Mouse (Mus musculus) T-cell, adult 2 months (primary cell): ENCODE measurements around the gene Spty2d1.
"Not testable (repeated sequence)": the region's sequence is repeated elsewhere in the genome, so short reads cannot be mapped to it uniquely, and the experiment has no call there.

Experiments used
- DNase-seq: peaks from one replicate; pipeline ENCODE4 v3.0.0; 2022; ENCODE audit warnings: low spot score

The Spty2d1 gene

DNA sequence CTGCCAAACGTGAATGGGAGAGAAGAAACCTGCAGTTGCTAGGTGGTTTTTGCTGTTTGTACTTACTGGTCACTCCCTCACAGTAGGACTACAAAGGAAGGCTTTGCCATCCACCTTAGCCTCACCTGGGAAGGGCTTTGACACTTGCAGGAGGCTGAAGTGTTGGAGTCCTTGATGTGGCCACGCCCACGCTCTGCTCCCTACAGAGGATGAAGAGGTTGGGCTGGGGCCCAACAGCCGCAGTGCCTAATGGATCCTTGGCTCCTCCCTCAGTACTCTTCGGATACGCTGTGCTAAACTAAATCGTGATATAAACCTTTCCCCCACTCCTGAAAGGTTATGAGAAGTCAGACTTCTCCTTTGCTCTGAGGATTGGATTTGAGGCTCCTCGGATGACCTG, 12.7 kb upstream of the Spty2d1 start:
- DNase-seq, result no peak

DNA sequence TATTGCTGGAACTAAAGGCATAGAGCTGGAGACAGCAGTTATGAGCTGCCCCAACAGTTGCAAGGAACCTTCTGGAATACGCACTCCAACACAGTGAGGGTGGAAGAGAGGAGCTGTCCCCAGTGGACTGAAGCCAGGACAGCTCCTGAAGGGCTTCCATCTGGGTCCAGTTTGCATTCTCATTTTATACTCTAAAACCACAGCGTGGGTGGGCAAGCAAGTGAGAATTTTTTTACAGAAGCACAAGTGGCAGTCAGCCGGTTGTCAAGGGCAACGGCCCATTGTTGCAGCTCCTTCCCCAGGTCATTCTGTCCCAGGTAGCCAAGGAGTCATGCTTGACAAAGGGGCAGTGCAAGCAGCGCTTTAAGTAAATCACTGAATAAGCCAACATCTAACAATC, 11.4 kb upstream of the Spty2d1 start:
- no peak for DNase-seq

DNA sequence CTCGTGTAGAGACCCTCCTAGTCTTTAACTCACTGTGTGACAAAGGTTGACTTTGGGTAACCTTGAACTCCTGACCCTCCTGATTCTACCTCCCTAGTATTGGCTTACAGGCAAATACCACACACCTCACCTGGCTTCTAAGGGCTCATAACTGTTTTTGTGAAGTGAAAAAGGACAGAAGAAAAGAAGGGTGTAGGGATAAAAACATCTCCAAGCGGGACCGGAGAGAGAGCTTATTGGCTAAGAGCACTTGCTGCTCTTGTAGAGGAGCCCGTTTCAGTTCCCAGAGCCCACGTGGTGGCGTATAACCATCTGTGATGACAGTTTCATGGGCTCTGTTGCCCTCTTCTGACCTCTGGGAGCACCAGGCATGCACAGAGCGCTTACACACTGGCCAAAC, 8.9 kb upstream of the Spty2d1 start:
- no peak for DNase-seq

DNA sequence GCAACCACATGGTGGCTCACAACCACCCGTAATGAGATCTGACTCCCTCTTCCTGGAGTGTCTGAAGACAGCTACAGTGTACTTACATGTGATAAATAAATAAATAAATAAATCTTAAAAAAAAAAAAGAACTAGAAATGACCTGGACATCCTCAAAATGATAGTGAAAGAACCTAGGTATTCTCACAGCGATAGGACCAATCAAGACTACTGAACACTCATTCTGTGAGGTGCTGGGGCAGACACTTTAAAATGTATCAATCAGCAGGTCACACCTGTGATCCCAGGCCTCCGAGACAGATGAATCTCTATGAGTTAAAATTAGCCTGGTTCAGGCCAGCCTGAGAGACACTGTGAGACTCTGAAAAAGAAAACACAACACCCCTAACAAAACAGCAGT, 8.4 kb upstream of the Spty2d1 start:
- DNase-seq, result no peak

DNA sequence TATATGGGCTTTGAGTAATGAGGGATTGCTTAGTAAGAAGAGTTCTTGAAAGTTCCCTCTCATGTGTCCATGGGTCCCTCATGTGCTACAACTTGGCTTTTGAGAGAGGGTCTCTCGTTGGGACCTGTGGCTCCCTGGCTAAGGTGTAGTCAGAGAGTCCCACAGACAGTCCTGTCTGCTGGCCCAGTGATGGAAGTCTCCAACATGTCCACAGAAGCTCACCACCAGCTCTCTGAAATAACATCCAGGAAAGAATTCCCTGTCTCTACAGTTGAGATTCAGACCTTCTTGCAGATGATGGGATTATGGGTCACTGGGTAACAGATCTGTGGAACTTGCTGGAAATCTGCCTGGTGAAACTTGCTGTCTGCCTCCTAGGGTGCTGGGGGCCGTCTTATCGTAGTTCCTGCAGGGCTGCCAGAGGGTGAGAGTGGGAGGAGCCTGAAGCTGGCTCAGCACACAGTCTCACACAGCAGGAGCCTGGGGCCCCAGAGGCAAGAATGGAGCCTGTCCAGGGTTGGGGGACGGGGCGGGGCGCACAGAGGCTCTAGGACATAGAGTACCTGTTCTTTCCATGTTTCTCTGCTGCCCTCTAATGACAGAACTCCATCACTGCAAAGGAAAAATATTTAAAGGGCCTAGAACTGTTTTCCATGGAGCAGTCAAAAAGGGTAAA, 7.3 kb upstream of the Spty2d1 start:
- DNase-seq, result peak; percentile 66

DNA sequence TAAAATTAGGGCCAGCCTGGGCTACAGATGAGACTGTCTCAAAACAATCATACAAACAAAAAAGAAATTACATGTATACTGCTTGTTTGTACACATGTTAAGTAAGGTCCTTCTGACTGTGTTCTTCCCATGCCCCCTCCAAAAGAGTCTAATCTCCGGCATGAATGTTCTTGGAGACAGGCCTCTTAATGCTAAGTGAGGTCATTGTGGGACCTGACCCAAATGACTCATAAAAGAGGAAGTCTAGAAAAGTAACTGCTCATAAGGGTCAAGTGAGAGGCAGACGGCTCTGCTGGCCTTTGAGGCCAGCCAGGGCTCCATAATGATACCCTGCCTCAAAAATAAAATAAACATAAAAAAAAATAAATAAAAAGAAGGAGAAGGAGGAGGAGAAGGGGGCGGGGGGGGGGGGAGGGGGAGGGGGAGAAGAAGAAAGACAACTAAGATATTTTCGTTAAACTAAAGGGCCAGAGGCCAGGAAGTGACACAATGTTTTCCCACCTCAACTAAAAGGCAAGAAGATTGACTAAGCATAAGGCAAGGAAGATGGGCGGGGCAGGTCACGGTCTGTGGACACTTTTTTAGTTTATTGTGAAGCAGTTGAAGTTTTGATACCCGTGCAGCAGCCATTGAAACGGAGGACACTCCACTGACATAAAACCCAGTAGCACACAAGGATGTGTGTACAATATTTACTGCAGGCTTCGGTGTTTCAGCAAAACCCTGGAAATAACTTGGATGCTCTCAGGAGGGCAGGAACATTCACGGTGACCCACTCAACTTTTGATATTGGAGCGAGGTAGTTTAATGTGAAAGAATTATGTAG, 6.6 kb upstream of the Spty2d1 start:
- no peak for DNase-seq

DNA sequence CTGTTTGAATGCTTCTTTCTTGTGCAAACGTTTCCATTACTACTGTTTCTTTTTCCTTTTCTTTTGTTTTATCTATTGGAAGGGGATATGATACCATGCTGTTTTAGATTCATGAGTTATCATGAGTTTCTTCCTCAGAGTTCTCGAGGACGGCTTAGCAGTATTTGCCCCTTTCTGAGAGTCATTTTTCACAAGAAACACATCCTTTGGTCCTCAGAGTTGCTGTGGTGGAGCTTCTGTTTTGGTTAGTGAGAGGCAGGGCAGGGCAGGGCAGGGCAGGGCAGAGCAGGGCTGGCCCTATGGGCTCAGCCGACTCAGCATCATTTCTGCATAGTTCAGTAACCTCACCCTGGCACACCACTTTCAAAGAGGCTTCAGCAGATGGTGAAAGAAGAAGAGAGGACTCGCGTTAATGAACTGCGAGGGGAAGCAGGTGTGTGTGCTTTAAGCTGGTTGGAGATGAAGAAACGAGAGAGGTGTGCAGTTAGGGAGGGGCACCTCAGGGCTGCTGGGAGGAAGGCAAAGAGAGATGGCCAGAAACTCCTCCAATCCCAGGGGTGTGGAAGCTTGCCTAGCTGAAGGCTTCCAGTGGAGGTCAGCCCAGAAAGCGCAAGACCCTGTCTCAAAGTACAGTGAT, 5.0 kb upstream of the Spty2d1 start:
- DNase-seq, result no peak

DNA sequence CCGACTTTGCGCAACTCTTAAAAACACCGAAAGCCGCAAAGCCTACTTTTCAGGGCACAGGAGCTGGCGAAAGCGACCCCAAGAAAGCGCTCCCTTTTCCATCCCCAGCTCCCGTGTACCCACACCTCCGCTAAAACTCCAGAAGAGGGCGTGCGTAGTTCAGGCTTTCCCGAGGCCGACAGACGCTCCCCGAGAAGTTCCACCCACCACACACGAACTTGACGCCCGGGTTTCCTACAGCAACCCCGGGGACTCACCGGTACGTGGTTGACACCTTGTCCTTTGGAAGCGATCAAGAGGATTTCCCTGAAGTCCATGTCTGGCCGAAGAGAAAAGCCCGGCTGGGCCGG, 418 bp downstream of the Spty2d1 start:
- DNase-seq, result no peak

DNA sequence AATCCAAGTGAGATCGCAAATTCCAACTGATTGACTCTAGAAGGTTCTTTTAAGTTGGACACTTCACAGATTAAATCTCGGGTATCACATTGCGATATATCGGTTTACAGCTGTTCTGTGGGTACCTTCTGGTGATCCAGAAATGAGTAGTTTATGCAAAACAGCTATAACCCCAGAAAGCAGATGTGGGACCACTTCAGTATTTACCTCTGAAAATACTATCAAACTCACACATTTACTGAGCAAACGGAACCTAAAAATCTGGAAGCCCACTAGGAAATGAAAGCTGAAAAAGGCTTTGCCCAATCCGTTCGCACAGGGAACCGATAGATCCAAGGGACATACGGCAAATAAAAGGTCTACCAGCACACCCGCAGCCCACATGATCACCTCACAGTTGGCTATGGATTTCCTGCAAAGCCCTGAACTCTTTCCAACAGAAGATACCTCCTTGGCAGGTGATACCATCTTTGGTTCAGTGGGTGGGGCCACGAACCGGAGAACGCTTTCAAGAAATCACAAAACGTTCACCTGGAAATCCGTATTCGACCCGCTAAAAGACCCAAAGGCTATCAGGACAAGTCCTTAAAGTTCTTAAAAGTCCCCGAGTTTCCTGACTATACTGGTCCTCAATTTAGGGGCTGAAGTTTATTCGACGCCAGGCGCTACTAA, 966 bp downstream of the Spty2d1 start:
- DNase-seq, result peak; percentile 26

DNA sequence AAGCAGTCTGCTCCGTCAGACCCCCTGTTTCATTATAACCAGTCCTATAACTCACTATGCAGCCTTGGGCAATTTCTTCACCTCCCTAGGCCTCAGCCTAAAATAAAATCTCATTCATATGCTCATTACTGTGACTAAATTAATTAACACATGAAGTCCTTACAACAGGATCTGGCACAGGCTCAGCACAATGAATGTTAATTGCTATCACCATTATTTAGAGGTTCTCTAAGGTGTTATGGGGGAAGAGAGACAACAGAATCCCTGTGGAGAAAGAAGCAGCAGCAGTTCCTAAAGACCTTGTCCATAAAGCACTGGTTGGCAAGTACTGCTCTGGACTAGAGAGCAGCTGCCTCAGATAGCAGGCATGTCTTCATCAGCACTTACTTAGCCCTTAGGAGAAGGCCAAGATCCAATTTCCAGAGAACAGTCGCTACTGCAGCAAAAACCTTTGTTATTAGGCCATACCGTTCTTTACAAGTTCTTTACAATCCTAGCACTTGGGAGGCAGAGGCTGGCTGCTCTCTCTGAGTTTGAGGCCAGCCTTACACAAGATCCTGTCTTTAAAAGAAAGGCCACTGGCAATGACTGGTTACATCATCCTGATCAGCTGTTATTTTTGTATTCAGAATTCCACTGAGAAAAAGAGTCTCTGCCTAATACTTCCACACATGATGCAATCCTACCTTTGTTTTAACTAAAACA, 4.6 kb downstream of the Spty2d1 start:
- DNase-seq, result no peak

DNA sequence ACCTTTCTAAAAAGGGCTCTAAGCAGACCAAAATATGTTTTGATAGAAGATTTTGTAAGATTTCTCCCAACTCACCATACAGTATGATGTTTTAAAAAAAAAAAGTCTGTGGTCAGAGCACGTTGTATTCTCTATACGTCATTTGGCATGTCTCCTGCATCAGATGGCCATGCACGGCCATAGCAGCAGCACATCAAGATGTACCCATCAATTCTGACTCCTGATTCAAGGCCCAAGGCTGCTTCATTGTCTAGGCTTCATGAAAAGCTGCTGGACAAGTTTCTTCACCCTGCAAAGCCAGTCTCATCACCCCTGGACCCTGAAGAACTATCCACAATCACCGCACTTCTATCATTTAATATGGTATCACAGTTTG, 6.3 kb downstream of the Spty2d1 start:
- no peak for DNase-seq

DNA sequence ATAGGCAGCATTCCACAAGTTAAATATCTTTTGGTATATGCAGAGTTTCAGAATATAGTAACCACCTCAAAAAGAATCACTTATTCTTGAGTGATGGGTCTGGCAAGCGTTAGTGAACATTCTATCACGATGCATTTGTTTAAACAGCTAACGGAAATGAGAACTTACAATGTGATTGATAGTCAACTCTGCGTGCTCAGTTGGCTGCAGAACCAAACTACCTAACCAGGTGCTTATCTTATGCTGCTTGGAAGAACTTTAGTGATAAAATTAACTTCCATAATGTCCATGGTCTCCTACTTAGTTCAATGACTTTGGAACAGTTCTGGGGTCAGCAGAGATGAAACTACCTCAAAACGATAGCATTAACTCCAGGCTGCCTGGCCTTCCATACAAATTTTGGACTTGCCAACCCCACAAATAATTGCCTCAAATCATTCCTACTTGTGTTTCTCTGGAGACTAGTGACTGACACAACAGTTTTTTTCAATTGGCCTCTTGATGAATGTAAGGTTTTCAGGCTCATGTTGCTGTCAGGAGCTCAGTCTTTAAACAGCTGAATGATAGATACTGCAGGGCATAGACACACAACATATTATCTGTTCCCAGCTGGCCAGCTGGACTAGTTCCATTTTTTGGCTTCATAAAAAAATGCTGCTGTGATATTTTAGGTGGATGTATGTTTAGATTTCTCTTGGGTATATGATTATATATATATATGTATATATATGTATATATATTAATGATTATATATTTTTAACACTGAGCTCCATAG, 6.9 kb downstream of the Spty2d1 start:
- DNase-seq, result no peak

DNA sequence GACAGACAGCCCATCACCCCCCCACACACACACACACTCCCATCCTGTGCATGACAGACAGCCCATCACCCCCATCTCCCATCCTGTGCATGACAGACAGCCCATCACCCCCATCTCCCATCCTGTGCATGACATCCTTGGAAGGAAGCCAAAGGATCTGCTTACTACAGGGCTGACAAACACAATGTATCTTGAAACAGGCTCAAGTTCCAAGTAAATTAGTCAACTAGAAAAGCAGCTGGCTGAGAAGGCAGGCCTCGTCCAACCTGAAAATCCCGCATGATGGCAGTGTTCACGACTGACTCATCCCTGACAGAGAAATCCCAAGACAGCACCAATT, 7.6 kb downstream of the Spty2d1 start:
- DNase-seq, result no peak

DNA sequence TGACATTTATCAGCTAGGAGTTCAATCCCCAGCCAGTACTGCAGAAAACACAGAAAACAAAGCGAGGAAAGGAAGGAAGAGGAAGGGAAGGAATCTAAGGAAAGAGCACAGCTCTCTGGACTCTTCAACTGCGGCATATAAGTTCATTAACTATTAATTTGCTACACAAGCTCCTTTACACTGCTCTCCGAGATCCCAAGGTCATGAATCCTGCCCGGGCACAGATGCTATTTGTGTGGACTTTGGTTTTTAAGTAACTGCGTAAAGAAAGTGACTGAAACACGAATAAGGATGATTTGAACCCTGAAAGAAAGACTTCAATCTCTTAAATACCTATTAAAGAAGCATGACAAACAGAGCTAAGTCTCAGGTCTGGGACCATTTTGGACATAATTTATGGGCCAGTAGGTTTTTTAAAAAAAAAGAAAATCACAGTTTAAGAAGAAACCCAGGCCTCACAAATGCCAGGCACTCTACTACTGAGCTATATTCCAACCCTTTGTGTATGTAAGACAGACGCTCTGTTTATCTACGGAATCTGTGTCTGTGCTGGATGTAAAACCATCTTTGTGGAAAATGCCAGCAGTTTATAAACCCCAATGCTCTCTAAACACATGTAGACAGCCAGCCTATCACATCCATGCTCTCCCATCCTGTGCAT, 8.1 kb downstream of the Spty2d1 start:
- DNase-seq, result no peak

DNA sequence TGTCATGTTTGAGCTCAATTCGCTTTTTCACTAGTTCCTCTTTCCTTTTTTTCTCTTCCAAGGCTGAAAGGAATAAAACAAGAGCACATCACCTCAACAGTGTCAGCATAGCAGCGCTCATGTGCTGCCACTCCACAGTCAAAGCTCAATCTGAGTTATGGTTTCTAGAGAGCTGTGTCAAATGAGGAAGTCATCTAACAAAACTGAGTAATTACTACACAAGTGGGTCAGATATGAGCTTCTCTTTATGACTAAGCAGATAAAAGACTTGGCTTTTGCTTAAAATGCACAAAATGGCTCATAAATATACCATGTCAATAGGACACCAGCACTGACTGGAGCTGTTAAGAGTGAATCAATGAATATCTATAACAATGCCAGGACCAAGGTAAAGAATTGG, 9.3 kb downstream of the Spty2d1 start:
- DNase-seq, result no peak

DNA sequence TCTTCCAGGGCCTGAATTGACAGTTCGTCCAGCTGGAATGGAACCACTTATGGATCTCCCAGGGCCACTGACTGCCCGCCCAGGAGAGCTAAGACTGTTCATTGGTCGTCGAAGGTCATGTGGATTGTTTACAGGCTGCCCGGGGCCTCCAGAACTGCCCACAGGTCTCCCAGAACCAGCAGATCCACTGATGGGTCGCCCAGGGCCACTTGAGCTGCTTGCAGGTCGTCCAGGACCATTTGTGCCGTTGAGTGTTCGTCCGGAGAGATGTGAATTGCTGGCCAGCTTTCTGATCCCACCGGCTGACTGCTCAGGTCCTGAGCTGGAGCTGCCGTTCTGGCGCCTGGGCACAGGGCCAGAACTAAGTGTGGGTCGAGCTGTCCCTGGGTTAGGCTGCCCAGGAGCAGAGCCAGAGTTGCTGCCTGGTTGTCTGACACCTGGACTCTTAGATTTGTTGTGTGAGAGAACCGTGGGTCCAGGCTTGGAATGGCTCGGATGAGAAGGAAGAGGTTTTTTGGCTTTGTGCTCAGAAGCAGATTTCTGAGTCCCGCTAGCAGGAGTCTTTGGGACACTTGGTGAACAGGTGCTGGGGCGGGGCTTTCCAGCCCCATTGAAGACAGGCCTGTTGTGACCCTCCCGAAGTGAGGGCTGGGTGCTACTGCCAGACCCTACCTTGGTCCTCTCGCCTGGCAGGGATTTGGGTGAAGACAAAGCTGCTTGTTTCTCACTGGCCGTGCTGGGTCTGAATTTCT, 10.4 kb downstream of the Spty2d1 start:
- DNase-seq, result no peak

DNA sequence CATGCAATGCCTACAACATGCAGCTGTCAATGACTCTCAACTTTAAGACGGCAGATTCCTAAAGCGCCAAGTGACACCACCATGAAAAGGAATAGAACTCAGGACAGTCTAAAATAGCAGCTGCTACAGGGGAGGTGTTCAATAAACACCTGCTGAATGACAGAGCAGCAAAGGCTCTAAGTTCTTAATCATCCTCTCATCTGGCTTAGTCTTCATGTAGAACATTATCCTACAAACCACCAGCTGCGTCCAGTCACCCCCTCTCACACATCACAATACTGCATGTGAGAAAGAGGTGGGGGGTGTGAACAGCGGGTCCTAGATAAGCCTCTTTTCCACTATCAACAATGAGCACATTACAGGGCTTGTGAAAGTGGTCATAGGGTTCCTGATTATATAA, 11.2 kb downstream of the Spty2d1 start:
- DNase-seq, result no peak

DNA sequence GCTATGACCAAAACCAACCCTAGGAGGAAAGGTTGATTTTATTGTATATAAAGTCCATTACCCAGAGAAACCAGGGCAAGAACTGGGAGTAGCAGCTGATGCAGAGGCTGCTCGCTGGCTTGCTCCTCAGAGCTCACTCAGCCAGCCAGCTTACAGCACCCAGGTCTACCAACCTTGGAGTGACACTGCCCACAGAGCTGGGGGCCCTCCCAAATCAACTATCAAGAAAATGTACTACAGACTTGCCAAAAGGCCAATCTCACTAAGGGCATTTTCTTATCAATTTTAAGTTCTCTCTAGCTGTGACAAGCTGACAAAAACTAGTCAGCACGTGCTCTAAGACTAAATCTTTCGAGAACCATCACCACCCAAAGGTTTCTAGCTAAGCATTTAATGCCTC, 12.7 kb downstream of the Spty2d1 start:
- DNase-seq, result no peak

DNA sequence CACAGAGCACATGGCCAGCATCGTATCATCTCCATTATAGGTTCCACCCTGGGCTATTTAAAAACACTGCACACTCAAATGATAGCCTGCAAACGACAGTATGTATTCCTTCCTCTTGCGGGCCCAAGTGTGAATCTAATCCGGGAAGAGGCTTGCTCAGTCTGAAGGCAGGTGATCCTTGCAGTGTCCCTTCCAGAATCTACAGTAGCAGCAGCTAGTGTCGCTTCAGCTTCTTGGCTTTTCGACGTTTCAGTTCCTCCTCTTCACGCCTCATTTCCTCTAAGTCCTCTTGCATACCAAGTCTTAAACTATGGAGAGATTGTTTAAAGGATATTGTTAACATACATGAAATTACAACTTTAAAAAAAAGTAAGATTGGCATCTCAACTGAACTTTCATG, 15.1 kb downstream of the Spty2d1 start:
- DNase-seq, result no peak

DNA sequence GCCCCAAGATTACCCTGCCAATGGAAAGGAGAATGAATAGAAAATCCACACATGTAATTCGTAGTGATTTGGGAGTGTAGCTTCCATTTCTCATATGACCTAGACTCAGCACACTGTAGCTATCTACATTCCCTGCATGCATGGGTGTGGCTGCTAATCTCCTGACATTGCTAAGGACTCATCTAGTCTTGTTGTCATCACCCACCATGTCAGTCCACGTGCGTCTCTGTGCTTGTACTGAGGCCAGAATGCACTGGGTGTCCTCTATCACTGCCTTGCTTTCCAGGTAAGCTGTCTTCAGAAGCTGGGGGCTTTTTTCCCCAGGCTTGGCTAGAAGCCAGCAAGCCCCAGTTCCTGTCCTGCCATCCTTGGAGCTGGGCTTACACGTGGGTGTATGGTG, 18.8 kb downstream of the Spty2d1 start:
- not testable (repeated sequence) for DNase-seq
